Mouse (Mus musculus): ENCODE data around the gene Casc1.

- TF ChIP-seq EP300 (IDR thresholded peaks at IDR 0.05; ENCODE audit: low read depth), result no peak
- TF ChIP-seq CTCF (IDR thresholded peaks at IDR 0.05; ENCODE audit: low read depth), result no peak
These were observed 39.5 kb upstream of the Casc1 start, which contains the start of gene Kras for GRCm38 (mm10) chr6:145250185-145250791.

All from liver, embryonic 14.5 days (tissue).